Mouse (Mus musculus) T-helper 2 cell (primary cell): ENCODE measurements around the gene Btbd16.

Experiments used
- in situ Hi-C: fragments of 300-600 bp; cut with MboI, MseI; formaldehyde crosslinking; loops from one replicate; pipeline ENCODE4 v1.15.1; 2025; ENCODE audit warnings: high pct_unique_total_duplicates

The Btbd16 gene

DNA sequence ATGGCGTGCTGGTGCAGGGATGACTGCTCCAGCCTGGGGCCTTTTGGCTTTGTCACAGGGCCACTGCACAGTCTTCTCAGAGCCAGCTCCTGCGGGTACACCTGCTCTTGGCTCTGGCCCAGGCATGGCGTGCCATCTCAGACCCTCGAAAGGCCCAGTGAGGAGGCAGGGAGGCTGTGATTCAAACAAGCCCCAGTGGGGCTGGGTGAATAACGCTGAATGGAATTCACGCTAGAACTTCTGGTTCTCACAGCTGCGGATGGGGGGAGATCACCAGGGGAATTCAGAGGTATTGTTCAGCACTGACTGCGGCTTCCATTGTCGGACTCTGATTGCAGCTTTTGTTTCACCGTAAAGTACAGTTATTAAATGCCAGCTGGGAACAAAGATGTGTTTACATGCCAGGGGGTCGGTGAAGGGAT, 86.9 kb downstream of the Btbd16 start:
- in situ Hi-C loops = no loop called here

GRCm38 (mm10) chr7:130862501-130862900, 88.6 kb downstream of the Btbd16 start:
- in situ Hi-C loops = no loop called here

DNA sequence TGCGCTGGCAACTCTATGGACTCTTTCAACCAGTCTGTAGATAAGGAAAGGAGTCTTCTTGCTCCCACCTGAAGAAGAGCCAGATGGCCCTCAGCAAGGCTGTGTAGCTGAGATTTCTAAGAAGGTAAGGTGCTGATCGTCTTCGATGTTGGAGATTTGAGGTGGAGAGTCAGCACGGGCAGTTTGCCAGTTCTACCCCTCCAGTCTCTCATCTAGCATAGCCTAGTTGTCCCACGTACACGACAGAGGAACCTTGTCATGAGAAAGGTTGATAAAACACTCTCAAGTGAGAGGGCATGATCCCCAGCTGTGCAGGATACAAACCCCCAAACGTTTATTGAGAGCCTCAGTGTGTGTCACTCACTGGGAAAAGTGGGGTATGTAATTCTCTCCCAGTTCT, 90.8 kb downstream of the Btbd16 start:
- in situ Hi-C loops = no loop called here

DNA sequence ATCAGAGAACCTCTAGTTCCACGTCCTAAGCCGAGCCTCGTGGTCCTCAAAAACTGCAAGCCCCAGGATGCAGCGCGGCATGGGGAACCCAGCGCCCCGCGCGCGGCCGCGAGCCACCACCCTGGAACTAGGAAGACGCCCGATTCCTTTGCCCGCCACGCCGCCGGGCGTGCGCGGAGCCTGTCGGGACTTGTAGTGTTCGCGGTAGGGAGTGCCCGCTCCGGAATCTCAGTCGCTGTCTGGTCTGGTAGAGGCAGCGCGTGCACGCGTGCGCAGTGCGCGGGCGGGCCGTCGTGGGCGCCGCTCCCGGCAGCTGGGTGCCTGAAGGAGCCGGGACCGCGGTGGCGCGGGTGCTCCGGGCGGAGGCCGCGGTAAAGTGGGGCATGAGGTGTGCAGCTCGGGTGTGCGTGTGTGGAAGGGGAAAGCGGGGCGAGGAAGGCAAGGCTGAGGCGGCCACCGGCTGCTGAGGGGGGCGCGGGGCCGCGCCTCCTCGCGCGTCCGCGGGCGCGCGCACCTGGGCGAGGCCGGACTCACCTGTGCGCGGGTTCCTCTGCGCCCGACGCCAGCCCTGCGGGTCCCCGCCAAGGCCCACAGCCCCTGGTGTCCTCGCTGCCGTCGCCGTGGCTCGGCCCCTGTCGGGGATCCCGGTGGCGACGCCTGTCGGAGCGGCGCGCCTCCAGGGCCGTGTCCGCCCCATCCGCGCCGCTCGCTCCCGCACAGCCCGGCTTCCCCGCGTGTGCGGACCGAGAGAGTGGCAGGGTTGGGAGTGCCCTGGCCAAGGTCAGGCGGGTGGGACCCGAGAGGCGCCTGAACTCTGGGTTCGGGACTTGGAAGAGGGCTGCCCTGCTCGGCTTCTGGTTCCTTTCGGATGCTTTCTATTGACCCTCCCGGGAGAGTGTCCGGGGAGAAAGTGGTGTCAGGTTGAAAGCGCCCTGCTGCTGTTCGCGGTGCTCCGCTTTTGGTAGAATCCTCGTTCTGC, 92.0 kb downstream of the Btbd16 start, which contains the start of gene Plekha1:
Gene Plekha1, plus strand, starts transcription at position 144 of the 979 bp plus-strand sequence.
- in situ Hi-C loops = no loop called here

DNA sequence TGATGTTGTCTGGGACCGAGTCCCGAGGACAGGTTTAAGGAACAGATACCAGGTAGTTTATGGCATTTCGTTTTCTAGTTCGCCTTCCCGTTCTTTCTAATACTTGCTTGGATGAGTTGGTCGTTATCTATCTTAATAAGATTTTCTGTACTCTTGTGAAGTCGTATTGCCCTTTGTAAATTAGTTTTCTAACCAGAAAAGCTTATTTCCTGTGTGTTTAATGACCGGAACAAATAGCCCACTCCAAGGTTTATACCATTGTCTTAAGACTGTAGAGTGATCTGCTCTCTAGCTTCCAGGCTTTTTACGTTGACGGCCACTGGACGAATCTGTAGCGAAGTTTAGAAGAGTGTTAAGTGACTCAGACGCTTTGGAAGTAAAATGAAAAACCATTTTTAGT, 92.8 kb downstream of the Btbd16 start:
- in situ Hi-C loops = no loop called here

GRCm38 (mm10) chr7:130867256-130867655, 93.4 kb downstream of the Btbd16 start:
- in situ Hi-C loops = no loop called here
